13 mouse cellular contexts compared by ENCODE assay signal in genomic region chr2:7001967-7002366, GRCm38 (mm10).
A peak's percentile ranks its signal among the peaks of the same experiment; 100 is the strongest.
DNase-seq lines count a peak whose midpoint lies in the region; ATAC-seq lines count a peak whose summit lies in the region.
"Had no signal": no experiment of that assay in that cellular context is flagged by ENCODE, and none has a peak within 500 bp of the region (broad histone marks: within the 10 kb centered on the region; RNA-seq: fewer than 3 reads in every experiment).

No protein-coding gene starts in this region.

- 32% methylated on average over 2 of the region's 2 CpGs for WGBS in embryonic facial prominence, embryonic 14.5 days
- 52% methylated on average over 2 of the region's 2 CpGs for WGBS in hindbrain, embryonic 16.5 days

- no peak overlapping the region for H3K4me3 ChIP-seq in embryonic facial prominence, embryonic 14.5 days (ENCODE audit: low read depth, low read length)
- no peak overlapping the region for H3K4me3 ChIP-seq in hindbrain, embryonic 16.5 days (ENCODE audit: low read length)
- H3K4me3 ChIP-seq: limb, embryonic 15.5 days; neural tube, embryonic 15.5 days had no signal

- peak; percentile 41 for DNase-seq in 3134 (ENCODE audit: extremely low read depth, insufficient read length, low spot score)
- DNase-seq in cerebellum, adult 11-12 months: peak; percentile 89
- peak; percentile 31 for DNase-seq in embryonic facial prominence, embryonic 14.5 days (ENCODE audit: low spot score)
- no peak for DNase-seq in adrenal gland, adult (ENCODE audit: inconsistent age in 2 of 2, low spot score in 1 of 2)
- DNase-seq in thymus, adult 18-20 months: no peak
- no peak for DNase-seq in layer of hippocampus, postnatal 10 days (ENCODE audit: low spot score in 2 of 2)
- DNase-seq in gastrocnemius, postnatal 10 days: no peak
- DNase-seq: heart, postnatal 14 days; kidney, postnatal 25 days; lung, postnatal 14 days had no signal

- peak; percentile 22; the same call in 1 of the 2 replicates for ATAC-seq in embryonic facial prominence, embryonic 14.5 days (ENCODE audit: low read depth)
- ATAC-seq in hindbrain, embryonic 16.5 days: peak; percentile 56; the same call in 1 of the 2 replicates

- no peaks in the 10 kb centered on the region for H3K36me3 ChIP-seq in embryonic facial prominence, embryonic 14.5 days (ENCODE audit: control insufficient read depth, insufficient read depth, low read length)
- no peaks in the 10 kb centered on the region for H3K36me3 ChIP-seq in hindbrain, embryonic 16.5 days (ENCODE audit: control insufficient read depth, insufficient read depth, low read length)
- H3K36me3 ChIP-seq: limb, embryonic 15.5 days; neural tube, embryonic 15.5 days had no signal

- H3K4me2 ChIP-seq in embryonic facial prominence, embryonic 14.5 days (ENCODE audit: low read depth, low read length): no peak overlapping the region
- no peak overlapping the region for H3K4me2 ChIP-seq in hindbrain, embryonic 16.5 days (ENCODE audit: low read length)
- H3K4me2 ChIP-seq: limb, embryonic 15.5 days; neural tube, embryonic 15.5 days had no signal

- 0 out of 2 replicates have a peak, but pooled peaks cover 4% of the 10 kb centered on the region for H3K9me3 ChIP-seq in embryonic facial prominence, embryonic 14.5 days (ENCODE audit: control insufficient read depth, low read length)
- no peaks in the 10 kb centered on the region for H3K9me3 ChIP-seq in hindbrain, embryonic 16.5 days (ENCODE audit: control insufficient read depth, low read length)
- H3K9me3 ChIP-seq: limb, embryonic 15.5 days; neural tube, embryonic 15.5 days had no signal

- no peaks in the 10 kb centered on the region for H3K27me3 ChIP-seq in embryonic facial prominence, embryonic 14.5 days (replicated peaks; ENCODE audit: control insufficient read depth, insufficient read depth, low read length)
- no peaks in the 10 kb centered on the region for H3K27me3 ChIP-seq in hindbrain, embryonic 16.5 days (replicated peaks; ENCODE audit: control insufficient read depth, insufficient read depth, low read length)
- H3K27me3 ChIP-seq: limb, embryonic 15.5 days; neural tube, embryonic 15.5 days had no signal

- no peak overlapping the region for H3K27ac ChIP-seq in embryonic facial prominence, embryonic 14.5 days (replicated peaks; ENCODE audit: low read depth, low read length)
- 0 out of 2 replicates have a peak overlapping the region, but pooled peaks have one; percentile 2 for H3K27ac ChIP-seq in hindbrain, embryonic 16.5 days (ENCODE audit: low read depth, low read length)
- H3K27ac ChIP-seq: limb, embryonic 15.5 days; neural tube, embryonic 15.5 days had no signal

- no peak overlapping the region for H3K9ac ChIP-seq in embryonic facial prominence, embryonic 14.5 days (ENCODE audit: low read depth, low read length)
- no peak overlapping the region for H3K9ac ChIP-seq in hindbrain, embryonic 16.5 days (ENCODE audit: low read depth, low read length)
- H3K9ac ChIP-seq: limb, embryonic 15.5 days; neural tube, embryonic 15.5 days had no signal

- no peaks in the 10 kb centered on the region for H3K4me1 ChIP-seq in embryonic facial prominence, embryonic 14.5 days (ENCODE audit: control insufficient read depth, insufficient read depth, low read length)
- H3K4me1 ChIP-seq in hindbrain, embryonic 16.5 days (ENCODE audit: control insufficient read depth, insufficient read depth, low read depth, low read length): no peaks in the 10 kb centered on the region
- H3K4me1 ChIP-seq: limb, embryonic 15.5 days; neural tube, embryonic 15.5 days had no signal

Comparison
In these comparisons a context has a peak if more than half of its experiments do, and no peak if none do; other contexts are left out.
1. DNase-seq: peak in 3134 (single experiment), cerebellum, adult 11-12 months (single experiment) and embryonic facial prominence, embryonic 14.5 days (single experiment); none in adrenal gland, adult (0 of 2), thymus, adult 18-20 months (0 of 2), layer of hippocampus, postnatal 10 days (0 of 2) and gastrocnemius, postnatal 10 days (single experiment).